Mouse (Mus musculus): ENCODE data around the gene Cel.

Cel gene

GRCm38 (mm10) chr2:28537634-28537920, 25.6 kb downstream of the Cel start:
- DNase-seq (ENCODE audit: low spot score), result no peak

- no peak for DNase-seq (ENCODE audit: low spot score)
Measured at GRCm38 (mm10) chr2:28536766-28537633, 26.2 kb downstream of the Cel start.

GRCm38 (mm10) chr2:28536166-28536565, 27.0 kb downstream of the Cel start:
- no peak for DNase-seq (ENCODE audit: low spot score)

GRCm38 (mm10) chr2:28535650-28536049, 27.6 kb downstream of the Cel start:
- DNase-seq (ENCODE audit: low spot score), result no peak

GRCm38 (mm10) chr2:28535263-28535540, 28.0 kb downstream of the Cel start:
- no peak for DNase-seq (ENCODE audit: low spot score)

GRCm38 (mm10) chr2:28534436-28535262, 28.6 kb downstream of the Cel start:
- DNase-seq (ENCODE audit: low spot score), result no peak

- no peak for DNase-seq (ENCODE audit: low spot score)
Measured at GRCm38 (mm10) chr2:28533901-28534435, 29.2 kb downstream of the Cel start.

GRCm38 (mm10) chr2:28532938-28533771, 30.0 kb downstream of the Cel start:
- peak; percentile 86 for DNase-seq (ENCODE audit: low spot score)

- no peak for DNase-seq (ENCODE audit: low spot score)
Measured at GRCm38 (mm10) chr2:28530311-28530710, 32.9 kb downstream of the Cel start.

GRCm38 (mm10) chr2:28529856-28530255, 33.3 kb downstream of the Cel start:
- no peak for DNase-seq (ENCODE audit: low spot score)

- DNase-seq (ENCODE audit: low spot score), result no peak
Measured at GRCm38 (mm10) chr2:28528354-28528730, 34.9 kb downstream of the Cel start.

GRCm38 (mm10) chr2:28527436-28528353, 35.5 kb downstream of the Cel start:
- no peak for DNase-seq (ENCODE audit: low spot score)

GRCm38 (mm10) chr2:28525943-28526876, 37.0 kb downstream of the Cel start:
- no peak for DNase-seq (ENCODE audit: low spot score)

- DNase-seq (ENCODE audit: low spot score), result peak; percentile 31
Measured at GRCm38 (mm10) chr2:28525219-28525942, 37.8 kb downstream of the Cel start.

- DNase-seq (ENCODE audit: low spot score), result no peak
Measured at GRCm38 (mm10) chr2:28524406-28524805, 38.8 kb downstream of the Cel start.

GRCm38 (mm10) chr2:28523643-28524117, 39.5 kb downstream of the Cel start:
- DNase-seq (ENCODE audit: low spot score), result peak; percentile 86

- DNase-seq (ENCODE audit: low spot score), result no peak
Measured at GRCm38 (mm10) chr2:28522166-28522565, 41.0 kb downstream of the Cel start.

- DNase-seq (ENCODE audit: low spot score), result no peak
Measured at GRCm38 (mm10) chr2:28521571-28522151, 41.5 kb downstream of the Cel start.

GRCm38 (mm10) chr2:28520581-28520980, 42.6 kb downstream of the Cel start:
- no peak for DNase-seq (ENCODE audit: low spot score)
